Mouse (Mus musculus) right cerebral cortex, postnatal 4 days (tissue): ENCODE data around the gene Ly6g6d.

ENCODE experiments used
- DNase-seq: peaks from one replicate; pipeline ENCODE4 v3.0.0-alpha.2; 2022

The Ly6g6d gene

GRCm38 (mm10) chr17:35021842-35022477 lies 55.9 kb downstream of the Ly6g6d start:
- DNase-seq: no peak
